Mouse (Mus musculus): ENCODE results near the gene Ccdc28a. TPM values are rescaled to one million over a fixed set of nuclear protein-coding genes. Genes with fewer than 3 reads are reported as not detected.

Gene Ccdc28a
- total RNA-seq, 2 experiments from 2014 or later: 9.6 to 11.3 TPM

DNA sequence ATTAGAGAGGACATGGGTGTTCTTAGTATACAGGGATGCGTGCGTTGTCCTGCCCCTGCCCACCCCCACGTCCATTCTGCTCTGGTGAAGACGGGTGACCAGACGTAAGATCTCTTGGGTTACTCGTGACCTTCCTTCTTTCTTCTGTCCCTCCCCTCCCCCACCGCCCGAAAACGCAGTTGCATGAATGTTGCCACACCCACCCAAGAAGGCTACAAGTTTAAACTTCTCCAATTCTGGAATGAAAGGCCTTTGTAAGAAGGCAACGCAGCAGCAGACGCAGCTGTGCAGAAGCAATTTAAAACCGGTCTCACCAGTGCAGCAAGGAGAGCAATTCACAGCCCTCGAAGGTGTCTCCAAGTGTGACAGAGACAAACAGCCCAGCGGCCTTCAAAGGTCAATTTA, 40.1 kb downstream of the Ccdc28a start:
- no peak for DNase-seq

DNA sequence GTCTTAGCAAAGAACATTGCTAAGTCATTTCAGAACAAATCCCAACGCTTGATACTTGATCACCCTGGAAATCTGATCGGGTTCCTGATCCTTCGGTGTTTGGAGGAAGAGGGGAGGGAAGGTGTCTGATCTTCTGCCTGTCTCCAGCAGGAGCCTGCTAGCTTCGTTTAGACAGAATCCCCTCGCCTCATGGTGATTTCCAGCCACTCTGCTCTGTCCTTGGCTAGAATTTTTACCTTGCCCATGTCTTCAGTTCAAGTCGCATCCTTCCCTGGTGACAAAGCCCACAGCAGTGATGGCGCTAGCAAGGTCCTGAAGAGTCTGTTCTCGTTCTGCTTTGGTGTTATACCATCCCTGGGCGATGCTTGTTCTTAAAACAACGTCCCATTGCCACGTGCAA, 40.6 kb downstream of the Ccdc28a start:
- DNase-seq: no peak

- no peak for DNase-seq
Observed at GRCm38 (mm10) chr10:18193221-18193620, 41.6 kb downstream of the Ccdc28a start.

DNA sequence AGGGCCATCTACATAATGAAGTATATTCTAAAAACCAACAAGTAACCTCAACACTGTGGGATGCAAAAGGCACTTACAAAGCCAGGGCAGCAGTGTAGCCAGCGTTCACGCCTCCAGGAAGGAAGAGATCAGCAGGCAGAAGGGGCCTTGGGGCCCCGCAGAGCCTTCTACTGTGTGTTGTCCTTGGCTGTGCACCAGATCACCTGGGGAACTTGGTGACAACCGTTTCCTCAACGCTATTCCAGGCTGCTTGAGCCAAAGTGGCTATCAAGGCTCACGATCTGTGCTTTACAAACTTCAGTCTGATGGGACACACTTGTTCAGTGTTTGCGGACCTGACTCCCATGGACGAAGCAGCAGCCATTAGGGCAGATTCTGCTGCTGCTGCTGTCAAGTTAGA, 43.1 kb downstream of the Ccdc28a start:
- no peak for DNase-seq

DNA sequence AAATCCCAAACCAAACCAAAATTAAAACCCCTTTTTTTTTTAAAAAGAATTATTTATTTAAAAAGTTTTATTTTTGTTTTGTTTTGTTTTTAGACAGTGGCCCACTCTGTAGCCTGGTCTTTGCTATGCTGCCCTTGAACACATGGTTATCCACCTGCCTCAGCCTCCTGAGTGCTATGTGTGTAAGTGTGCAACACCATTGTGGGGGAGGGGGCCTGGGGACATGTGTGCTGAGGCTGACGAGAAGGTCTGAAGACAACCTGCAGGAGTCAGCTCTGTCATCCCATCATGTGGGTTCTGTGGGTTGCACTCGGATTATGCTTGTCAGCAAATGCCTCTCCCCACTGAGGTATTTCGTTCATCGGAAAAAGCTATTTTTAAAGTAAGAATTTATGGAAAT, 45.3 kb downstream of the Ccdc28a start:
- no peak for DNase-seq

GRCm38 (mm10) chr10:18188564-18188963, 46.2 kb downstream of the Ccdc28a start:
- DNase-seq: no peak

DNA sequence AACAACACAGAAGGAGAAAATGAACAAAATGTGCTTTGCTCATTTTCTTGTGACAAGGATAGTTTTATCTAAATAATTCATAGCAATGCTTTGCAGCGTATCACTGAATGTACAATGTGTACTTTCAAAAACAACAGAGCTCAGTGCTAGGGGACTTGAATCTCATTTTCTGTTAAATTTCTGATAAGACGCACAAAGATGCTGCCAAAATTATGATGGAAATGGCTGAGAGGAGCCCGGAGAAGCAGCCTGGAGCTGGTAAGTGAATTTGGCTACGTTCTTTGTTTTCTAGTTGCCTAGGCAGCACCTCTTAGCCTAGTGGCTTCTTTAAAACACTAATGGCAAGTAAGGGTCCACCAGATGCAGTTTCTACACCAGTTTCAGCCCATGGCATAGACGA, 52.6 kb downstream of the Ccdc28a start:
- no peak for DNase-seq

- DNase-seq: no peak
Observed at GRCm38 (mm10) chr10:18177304-18177703, 57.5 kb downstream of the Ccdc28a start.

DNA sequence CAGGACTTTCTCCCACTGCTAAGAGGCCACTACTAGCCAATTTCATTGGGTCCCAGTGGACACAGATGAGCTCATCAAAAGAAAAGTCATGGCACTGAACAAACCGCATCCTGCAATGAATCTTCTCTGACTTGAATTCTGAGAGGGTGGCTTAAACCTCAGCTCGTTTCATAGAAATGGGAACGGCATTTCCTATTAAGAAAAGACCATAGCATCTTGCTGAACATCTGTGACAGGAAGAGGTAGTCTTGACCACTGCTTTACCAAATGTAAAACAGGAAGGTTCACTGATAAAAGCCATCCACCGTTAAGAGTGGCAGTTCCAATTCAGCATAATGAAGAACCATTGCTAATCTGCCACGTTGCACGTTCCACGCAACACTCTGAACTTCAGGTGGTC, 58.1 kb downstream of the Ccdc28a start:
- no peak for DNase-seq

GRCm38 (mm10) chr10:18175087-18175486, 59.7 kb downstream of the Ccdc28a start:
- no peak for DNase-seq

Other genes with a start within 250 kb of the Ccdc28a start
- 10 to 100 TPM; 16.5 to 32.1 TPM for gene Abracl, start 211.7 kb downstream of the Ccdc28a start, total RNA-seq (2021)
- gene Reps1, start 179.1 kb downstream of the Ccdc28a start, total RNA-seq (2021): 10 to 100 TPM; 32.1 to 37.1 TPM
- gene Ect2l, start 24.1 kb downstream of the Ccdc28a start, total RNA-seq (2021): not detected
- gene Nhsl1, start 84.0 kb upstream of the Ccdc28a start, total RNA-seq (2021): 1 to 10 TPM; 4.0 to 4.3 TPM